Mouse (Mus musculus) MEL (cell line): ENCODE measurements at regions not wholly inside any gene's neighbourhood (a gene's known extent, or its start where the extent isn't known, plus 50 kb on each side); places are given as distances from the start of the nearest gene placed in this dataset.
A peak's percentile ranks its signal among the peaks of the same experiment; 100 is the strongest.

ENCODE experiments used
- DNase-seq: peaks from one replicate; pipeline ENCODE4 v3.0.0; 2011; ENCODE audit warnings: low read depth, low spot score
- H3K27ac ChIP-seq: 2 replicates; pipeline ENCODE4 v1.5.1; 2012; ENCODE audit warnings: low read depth, mild to moderate bottlenecking, control low read depth, low read length, moderate library complexity; ENCODE audit not compliant: control insufficient read depth
- H3K27me3 ChIP-seq, 2 experiments: fragments of 150-350 bp in 1 of 2; sonication (generic) in 1 of 2; 2 replicates each; pipeline ENCODE4 v1.6.1; 2012; ENCODE audit warnings: low read length in 2 of 2, mild to moderate bottlenecking in 2 of 2, improper control_type of control experiment in 1 of 2, moderate library complexity in 1 of 2; ENCODE audit not compliant: insufficient read depth in 2 of 2, control insufficient read depth in 1 of 2
- H3K36me3 ChIP-seq, 2 experiments: 2 replicates each; pipeline ENCODE4 v1.6.1; 2012 to 2014; ENCODE audit warnings: low read length in 2 of 2, improper control_type of control experiment in 1 of 2, inconsistent platforms in 1 of 2, mild to moderate bottlenecking in 1 of 2; ENCODE audit not compliant: insufficient read depth in 2 of 2, control insufficient read depth in 1 of 2
- H3K4me1 ChIP-seq, 2 experiments: fragments of 150-350 bp in 1 of 2; sonication (generic) in 1 of 2; 2 replicates each; pipeline ENCODE4 v1.6.1; 2012; ENCODE audit warnings: low read length in 2 of 2, improper control_type of control experiment in 1 of 2, mild to moderate bottlenecking in 1 of 2; ENCODE audit not compliant: insufficient read depth in 2 of 2, control insufficient read depth in 1 of 2
- H3K4me3 ChIP-seq, 2 experiments: fragments of 150-350 bp in 1 of 2; sonication (generic) in 1 of 2; 2 replicates each; pipeline ENCODE4 v1.5.1; 2012; ENCODE audit warnings: low read depth in 2 of 2, low read length in 2 of 2, mild to moderate bottlenecking in 2 of 2, moderate library complexity in 2 of 2, control low read depth in 1 of 2, improper control_type of control experiment in 1 of 2; ENCODE audit not compliant: control insufficient read depth in 1 of 2, insufficient read depth in 1 of 2
- H3K79me2 ChIP-seq: 2 replicates; pipeline ENCODE4 v1.6.1; 2012; ENCODE audit warnings: mild to moderate bottlenecking, low read length, moderate library complexity; ENCODE audit not compliant: control insufficient read depth, poor library complexity, insufficient read depth
- H3K9ac ChIP-seq: 2 replicates; pipeline ENCODE4 v1.6.1; 2012; ENCODE audit warnings: low read depth, mild to moderate bottlenecking, control low read depth, low read length, moderate library complexity; ENCODE audit not compliant: control insufficient read depth, poor library complexity, severe bottlenecking
- H3K9me3 ChIP-seq: fragments of 150-350 bp; sonication (generic); replicated peaks from 2 replicates; pipeline ENCODE4 v1.6.1; 2012; ENCODE audit warnings: mild to moderate bottlenecking, low read length, improper control_type of control experiment, moderate library complexity; ENCODE audit not compliant: insufficient read depth
- CHD1 ChIP-seq: IDR thresholded peaks from 2 replicates; pipeline ENCODE4 v1.6.1; 2012; ENCODE audit warnings: low read depth, mild to moderate bottlenecking, inconsistent platforms, low read length, improper control_type of control experiment
- CHD2 ChIP-seq: IDR thresholded peaks from 2 replicates; pipeline ENCODE4 v1.6.1; 2011; ENCODE audit warnings: low read length, improper control_type of control experiment
- CTCF ChIP-seq, 3 experiments: IDR thresholded peaks in 2 of 3; conservative IDR thresholded peaks in 1 of 3; 2 replicates each; pipeline ENCODE4 v1.5.1; 2011 to 2012; ENCODE audit warnings: low read length in 3 of 3, low read depth in 2 of 3, mild to moderate bottlenecking in 2 of 3, improper control_type of control experiment in 1 of 3, inconsistent platforms in 1 of 3, mixed read lengths in 1 of 3, moderate library complexity in 1 of 3; ENCODE audit not compliant: control insufficient read depth in 1 of 3, insufficient read depth in 1 of 3, poor library complexity in 1 of 3, severe bottlenecking in 1 of 3
- E2F4 ChIP-seq: IDR thresholded peaks from 2 replicates; pipeline ENCODE4 v1.6.1; 2011; ENCODE audit warnings: low read depth, low read length, improper control_type of control experiment, borderline replicate concordance
- ELF1 ChIP-seq: IDR thresholded peaks from 2 replicates; pipeline ENCODE4 v1.6.1; 2014; ENCODE audit warnings: low read depth, mild to moderate bottlenecking, inconsistent platforms, low read length, improper control_type of control experiment, moderate library complexity
- GABPA ChIP-seq: IDR thresholded peaks from 2 replicates; pipeline ENCODE4 v1.6.1; 2012; ENCODE audit warnings: low read depth, mild to moderate bottlenecking, inconsistent platforms, low read length, improper control_type of control experiment, moderate library complexity
- MAX ChIP-seq: IDR thresholded peaks from 2 replicates; pipeline ENCODE4 v1.6.1; 2011; ENCODE audit warnings: low read length, improper control_type of control experiment
- MAZ ChIP-seq: IDR thresholded peaks from 2 replicates; pipeline ENCODE4 v1.6.1; 2012; ENCODE audit warnings: low read depth, mild to moderate bottlenecking, inconsistent platforms, low read length, improper control_type of control experiment
- RAD21 ChIP-seq: IDR thresholded peaks from 2 replicates; pipeline ENCODE4 v1.6.1; 2011; ENCODE audit warnings: mild to moderate bottlenecking, low read depth, low read length, improper control_type of control experiment
- RCOR1 ChIP-seq: IDR thresholded peaks from 2 replicates; pipeline ENCODE4 v1.6.1; 2012; ENCODE audit warnings: low read depth, mild to moderate bottlenecking, inconsistent platforms, low read length, improper control_type of control experiment
- SIN3A ChIP-seq: IDR thresholded peaks from 2 replicates; pipeline ENCODE4 v1.6.1; 2012; ENCODE audit warnings: low read length, improper control_type of control experiment, inconsistent platforms
- SMC3 ChIP-seq: IDR thresholded peaks from 2 replicates; pipeline ENCODE4 v1.6.1; 2011; ENCODE audit warnings: low read depth, low read length, improper control_type of control experiment
- UBTF ChIP-seq: IDR thresholded peaks from 2 replicates; pipeline ENCODE4 v1.6.1; 2012; ENCODE audit warnings: low read depth, mild to moderate bottlenecking, inconsistent platforms, low read length, improper control_type of control experiment, moderate library complexity, borderline replicate concordance; ENCODE audit not compliant: insufficient read depth
- USF2 ChIP-seq, 2 experiments: IDR thresholded peaks; 2 replicates each; pipeline ENCODE4 v1.6.1; 2011 to 2012; ENCODE audit warnings: improper control_type of control experiment in 2 of 2, low read length in 2 of 2, borderline replicate concordance in 1 of 2, inconsistent platforms in 1 of 2, low read depth in 1 of 2, mild to moderate bottlenecking in 1 of 2; ENCODE audit not compliant: insufficient read depth in 1 of 2
- ZC3H11A ChIP-seq: IDR thresholded peaks from 2 replicates; pipeline ENCODE4 v1.6.1; 2012; ENCODE audit warnings: low read depth, mild to moderate bottlenecking, inconsistent platforms, low read length, improper control_type of control experiment
- ZKSCAN1 ChIP-seq: IDR thresholded peaks from 2 replicates; pipeline ENCODE4 v1.6.1; 2012; ENCODE audit warnings: low read depth, mild to moderate bottlenecking, inconsistent platforms, low read length, improper control_type of control experiment, moderate library complexity
- ZMIZ1 ChIP-seq: IDR thresholded peaks from 2 replicates; pipeline ENCODE4 v1.6.1; 2012; ENCODE audit warnings: low read depth, mild to moderate bottlenecking, inconsistent platforms, low read length, improper control_type of control experiment, moderate library complexity

DNA sequence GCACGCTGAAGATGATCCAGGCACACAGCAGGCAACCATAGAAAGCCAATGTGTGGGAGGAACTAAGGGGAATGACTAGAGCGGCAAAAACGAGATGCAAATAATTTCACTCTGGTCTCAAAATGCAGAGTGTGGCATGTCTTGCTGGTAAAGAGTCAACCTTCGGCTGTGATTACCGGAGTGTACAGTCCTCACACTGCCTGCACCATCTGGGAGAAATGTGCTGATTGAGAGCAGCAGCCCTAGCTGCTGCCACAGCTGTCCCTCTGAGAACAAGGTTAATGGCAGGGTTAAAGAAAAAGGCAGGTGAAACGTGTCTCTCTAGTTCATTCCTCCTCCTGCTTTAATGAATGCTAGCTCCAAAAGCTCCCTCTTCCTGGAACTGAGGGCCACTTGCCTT, 173.2 kb upstream of the Gpr101 start:
- no peak for DNase-seq
- no peak overlapping the region for H3K9ac ChIP-seq
- TF ChIP-seq ELF1 (no peak), MAZ (no peak), CHD2 (no peak), USF2 (IDR thresholded peaks at IDR 0.05; ENCODE audit: borderline replicate concordance in 1 of 2, insufficient read depth in 1 of 2, low read depth in 1 of 2, low read length in 2 of 2) (no peak), RAD21 (no peak)
- no peaks in the 10 kb centered on the region for H3K79me2 ChIP-seq
- H3K36me3 ChIP-seq: no peaks in the 10 kb centered on the region
- no peaks in the 10 kb centered on the region for H3K9me3 ChIP-seq
- no peak overlapping the region for H3K4me3 ChIP-seq
- no peaks in the 10 kb centered on the region for H3K4me1 ChIP-seq
- H3K27me3 ChIP-seq: no peaks in the 10 kb centered on the region
- H3K27ac ChIP-seq: no peak overlapping the region

DNA sequence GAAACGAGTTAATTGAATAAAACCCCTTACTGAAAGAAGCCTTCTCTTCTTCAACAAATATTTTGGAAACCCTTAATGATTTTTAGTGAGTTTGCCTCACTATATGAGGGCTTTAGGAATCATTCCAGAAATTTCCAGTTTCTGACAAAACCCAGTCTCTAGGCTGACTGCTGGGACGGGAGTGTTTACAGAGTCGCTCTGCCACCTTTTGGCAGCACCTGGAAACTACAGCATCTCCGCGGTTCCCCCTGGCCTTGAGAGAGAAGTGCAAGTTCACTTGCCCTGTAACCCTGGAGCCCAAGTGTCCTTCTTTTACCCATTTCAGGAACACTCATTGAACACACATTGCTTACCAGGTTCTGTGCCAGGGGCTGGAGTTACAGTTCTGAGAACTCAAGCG, 171.4 kb upstream of the Gpr101 start:
- Histone ChIP-seq H3K4me3 (no peak overlapping the region), H3K4me1 (no peaks in the 10 kb centered on the region), H3K79me2 (no peaks in the 10 kb centered on the region), H3K9me3 (no peaks in the 10 kb centered on the region), H3K27me3 (no peaks in the 10 kb centered on the region), H3K36me3 (no peaks in the 10 kb centered on the region), H3K27ac (no peak overlapping the region), H3K9ac (no peak overlapping the region)
- peak; percentile 28 for DNase-seq
- no peak for TF ChIP-seq SIN3A
- TF ChIP-seq UBTF: no peak
- no peak for TF ChIP-seq MAX
- no peak for TF ChIP-seq ZMIZ1
- peak; percentile 23 to 67 (median 63); a peak in 5 of 6 replicates for TF ChIP-seq CTCF (IDR thresholded peaks at IDR 0.05 in 2 of 3, conservative IDR thresholded peaks at IDR 0.05 in 1 of 3; ENCODE audit: control insufficient read depth in 1 of 3, insufficient read depth in 1 of 3, low read depth in 2 of 3, low read length in 3 of 3, poor library complexity in 1 of 3, severe bottlenecking in 1 of 3)
- TF ChIP-seq USF2 (IDR thresholded peaks at IDR 0.05; ENCODE audit: borderline replicate concordance in 1 of 2, insufficient read depth in 1 of 2, low read depth in 1 of 2, low read length in 2 of 2): no peak
- TF ChIP-seq CHD1: no peak
- peak; percentile 58 for TF ChIP-seq ZC3H11A
- peak; percentile 71 for TF ChIP-seq RAD21
- TF ChIP-seq SMC3: peak; percentile 78
- no peak for TF ChIP-seq RCOR1
- no peak for TF ChIP-seq ZKSCAN1
- TF ChIP-seq E2F4: no peak
- TF ChIP-seq ELF1: no peak
- no peak for TF ChIP-seq GABPA
